Mouse (Mus musculus) small intestine, adult 2 months (tissue): Measurements from ENCODE around the gene Dcst1. TPM values are rescaled to one million over a fixed set of nuclear protein-coding genes. Genes with fewer than 3 reads are reported as not detected.
A peak's percentile ranks its signal among the peaks of the same experiment; 100 is the strongest.

Source experiments
- H3K27ac ChIP-seq: fragments of 200-500 bp; 2 replicates; pipeline ENCODE4 v1.5.1; 2012; ENCODE audit warnings: low read depth, low read length, control low read depth, inconsistent platforms; ENCODE audit not compliant: insufficient read depth
- H3K27me3 ChIP-seq: fragments of 200-500 bp; 2 replicates; pipeline ENCODE4 v1.6.1; 2012; ENCODE audit warnings: mild to moderate bottlenecking, moderate library complexity, low read length, inconsistent platforms; ENCODE audit not compliant: control insufficient read depth, insufficient read depth
- H3K36me3 ChIP-seq: fragments of 200-500 bp; 2 replicates; pipeline ENCODE4 v1.6.1; 2012; ENCODE audit warnings: mild to moderate bottlenecking, low read length, control low read depth, inconsistent platforms; ENCODE audit not compliant: control insufficient read depth, insufficient read depth
- H3K4me1 ChIP-seq: fragments of 200-500 bp; 2 replicates; pipeline ENCODE4 v1.6.1; 2012; ENCODE audit warnings: low read length, inconsistent platforms, mixed read lengths; ENCODE audit not compliant: control insufficient read depth, insufficient read depth, insufficient read length
- H3K4me3 ChIP-seq: fragments of 200-500 bp; 2 replicates; pipeline ENCODE4 v1.5.1; 2012; ENCODE audit warnings: low read depth, mild to moderate bottlenecking, control low read depth, inconsistent platforms, low read length, moderate library complexity
- CTCF ChIP-seq: fragments of 200-500 bp; IDR thresholded peaks from 2 replicates; pipeline ENCODE4 v1.5.1; 2012; ENCODE audit warnings: low read depth, mild to moderate bottlenecking, control low read depth, inconsistent platforms, low read length, moderate library complexity, mixed read lengths; ENCODE audit not compliant: insufficient replicate concordance, insufficient read length; ENCODE audit errors: extremely low read depth
- POLR2A ChIP-seq: fragments of 200-500 bp; IDR thresholded peaks from 2 replicates; pipeline ENCODE4 v1.6.1; 2012; ENCODE audit warnings: low read depth, mild to moderate bottlenecking, control low read depth, inconsistent platforms, low read length, moderate library complexity
- WGBS: fragments of 180-500 bp; shearing (Covaris S2); methylation state at CpG from one replicate; pipeline ENCODE4 v1.1.7; 2018; 5-methylcytosine and 5-hydroxymethylcytosine counted together
- polyA plus RNA-seq: library from polyadenylated mRNA; depleted of rRNA; stranded (reverse); fragments of >200 nt; gene quantifications from 2 replicates; pipeline ENCODE4 v1.2.3, GENCODE M21; 2012

The Dcst1 gene
- polyA plus RNA-seq, 1 experiment: 9.1 TPM

GRCm38 (mm10) chr3:89382950-89383349 is 17.9 kb upstream of the Dcst1 start:
- H3K4me1 ChIP-seq: peaks cover 60% of the 10 kb centered on the region

GRCm38 (mm10) chr3:89382033-89382882 is 17.2 kb upstream of the Dcst1 start:
- WGBS: 84% methylated on average over 9 of the region's 9 CpGs

More at GRCm38 (mm10) chr3:89382950-89383349, 17.9 kb upstream of the Dcst1 start:
- H3K27me3 ChIP-seq: no peaks in the 10 kb centered on the region
- WGBS: 77% methylated on average over 5 of the region's 5 CpGs
- peaks cover 76% of the 10 kb centered on the region for H3K36me3 ChIP-seq
- no peak overlapping the region for H3K27ac ChIP-seq
- H3K4me3 ChIP-seq: no peak overlapping the region
- TF ChIP-seq CTCF (no peak), POLR2A (no peak)

DNA sequence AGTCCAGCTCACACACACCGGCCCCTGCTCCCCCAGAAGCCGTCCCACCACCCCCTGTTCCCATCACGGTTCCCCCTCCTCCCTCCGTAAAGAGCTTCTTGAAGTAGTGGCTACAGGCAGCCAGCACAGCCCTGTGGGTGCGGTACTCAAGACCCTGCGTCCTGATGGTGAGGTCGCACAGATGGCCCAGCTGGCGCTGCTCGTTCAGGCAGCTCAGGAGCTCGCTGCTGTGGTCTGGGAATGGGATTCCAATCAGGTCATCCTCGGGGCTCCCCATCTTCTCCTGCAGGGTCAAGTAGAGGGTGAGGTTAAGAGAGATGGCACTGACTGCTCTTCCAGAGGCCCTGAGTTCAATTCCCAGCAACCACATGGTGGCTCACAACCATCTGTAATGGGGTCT is 16.2 kb upstream of the Dcst1 start:
- Histone ChIP-seq H3K4me3 (no peak overlapping the region), H3K27ac (no peak overlapping the region), H3K4me1 (peaks cover 51% of the 10 kb centered on the region), H3K27me3 (no peaks in the 10 kb centered on the region), H3K36me3 (peaks cover 84% of the 10 kb centered on the region)
- 91% methylated on average over 11 of the region's 11 CpGs for WGBS
- TF ChIP-seq CTCF (no peak), POLR2A (no peak)

More at GRCm38 (mm10) chr3:89382033-89382882, 17.2 kb upstream of the Dcst1 start:
- Histone ChIP-seq H3K4me3 (no peak overlapping the region), H3K27ac (no peak overlapping the region), H3K36me3 (peaks cover 82% of the 10 kb centered on the region), H3K4me1 (peaks cover 57% of the 10 kb centered on the region), H3K27me3 (no peaks in the 10 kb centered on the region)
- TF ChIP-seq CTCF (no peak), POLR2A (no peak)

DNA sequence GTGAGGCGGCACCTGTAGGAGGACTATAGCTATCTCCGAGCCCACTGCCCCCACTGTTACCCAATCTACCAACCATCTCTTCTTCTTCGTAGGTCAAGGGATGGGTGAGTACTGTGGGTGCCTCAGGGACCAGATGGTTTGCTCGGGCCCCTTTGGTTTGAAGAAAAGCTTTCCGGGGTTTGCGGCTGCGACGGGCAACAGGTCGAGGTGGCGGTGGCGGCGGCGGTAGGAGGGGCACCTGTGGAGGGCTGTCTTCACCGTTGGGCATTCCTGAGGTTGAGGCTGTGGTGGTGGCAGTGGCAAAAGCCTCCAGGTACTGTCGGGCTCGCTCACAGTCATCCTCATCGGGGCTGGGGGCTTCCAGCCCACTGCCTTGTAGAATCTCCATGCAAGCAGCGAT is 15.7 kb upstream of the Dcst1 start:
- H3K4me3 ChIP-seq: no peak overlapping the region
- H3K4me1 ChIP-seq: peaks cover 45% of the 10 kb centered on the region

DNA sequence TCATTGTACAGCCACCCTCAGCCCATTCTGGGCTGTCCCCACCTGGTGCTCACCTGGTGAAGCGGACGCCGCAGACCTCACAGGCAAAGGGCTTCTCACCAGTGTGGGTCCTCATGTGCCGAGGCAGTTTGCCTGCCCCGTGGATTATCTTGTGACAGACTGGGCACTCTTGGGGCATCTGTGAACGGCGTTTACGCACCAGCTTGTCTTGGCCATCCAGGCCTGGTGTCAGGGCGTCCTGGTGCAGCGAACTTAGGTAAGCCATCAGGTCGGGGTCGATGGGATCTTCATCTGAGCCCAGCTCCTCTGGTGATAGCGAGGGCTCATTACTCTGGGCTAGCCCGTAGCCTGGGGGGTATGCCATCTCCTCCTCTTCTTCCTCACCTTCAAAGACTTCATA is 15.2 kb upstream of the Dcst1 start:
- Histone ChIP-seq H3K4me3 (no peak overlapping the region), H3K4me1 (peaks cover 42% of the 10 kb centered on the region), H3K27me3 (no peaks in the 10 kb centered on the region), H3K27ac (no peak overlapping the region), H3K36me3 (peaks cover 77% of the 10 kb centered on the region)
- TF ChIP-seq POLR2A (no peak), CTCF (no peak)
- WGBS: 90% methylated on average over 14 of the region's 14 CpGs

More for the DNA sequence above, 15.7 kb upstream of the Dcst1 start:
- no peaks in the 10 kb centered on the region for H3K27me3 ChIP-seq
- H3K36me3 ChIP-seq: peaks cover 80% of the 10 kb centered on the region
- no peak overlapping the region for H3K27ac ChIP-seq
- TF ChIP-seq CTCF: no peak
- no peak for TF ChIP-seq POLR2A
- 92% methylated on average over 18 of the region's 18 CpGs for WGBS

GRCm38 (mm10) chr3:89379388-89380131 is 14.5 kb upstream of the Dcst1 start:
- Histone ChIP-seq H3K27ac (no peak overlapping the region), H3K36me3 (peaks cover 71% of the 10 kb centered on the region), H3K4me1 (peaks cover 36% of the 10 kb centered on the region), H3K27me3 (no peaks in the 10 kb centered on the region), H3K4me3 (no peak overlapping the region)
- no peak for TF ChIP-seq POLR2A
- TF ChIP-seq CTCF: no peak
- 79% methylated on average over 31 of the region's 31 CpGs for WGBS

GRCm38 (mm10) chr3:89378394-89379067 is 13.5 kb upstream of the Dcst1 start:
- Histone ChIP-seq H3K27me3 (no peaks in the 10 kb centered on the region), H3K27ac (peak overlapping the region; percentile 67), H3K36me3 (peaks cover 65% of the 10 kb centered on the region), H3K4me3 (peak overlapping the region; percentile 57), H3K4me1 (peaks cover 25% of the 10 kb centered on the region)
- peak; percentile 90 for TF ChIP-seq CTCF
- TF ChIP-seq POLR2A: no peak
- WGBS: 7% methylated on average over 28 of the region's 29 CpGs
